Mouse (Mus musculus): ENCODE data around the gene Smad9.
A peak's percentile ranks its signal among the peaks of the same experiment; 100 is the strongest.
"Not testable (repeated sequence)": the region's sequence is repeated elsewhere in the genome, so short reads cannot be mapped to it uniquely, and the experiment has no call there.

Gene Smad9

GRCm38 (mm10) chr3:54757446-54757845 is 2.1 kb downstream of the Smad9 start:
- DNase-seq (ENCODE audit: low spot score in 2 of 2), result no peak

- no peak for DNase-seq (ENCODE audit: low spot score in 2 of 2)
Observed at GRCm38 (mm10) chr3:54759211-54759610, 3.8 kb downstream of the Smad9 start.

GRCm38 (mm10) chr3:54760321-54761115 is 5.1 kb downstream of the Smad9 start:
- no peak for DNase-seq (ENCODE audit: low spot score in 2 of 2)

- no peak for DNase-seq (ENCODE audit: low spot score in 2 of 2)
Observed at GRCm38 (mm10) chr3:54761258-54761657, 5.9 kb downstream of the Smad9 start.

GRCm38 (mm10) chr3:54764418-54764817 is 9.0 kb downstream of the Smad9 start:
- peak; percentile 20 to 36 for DNase-seq (ENCODE audit: low spot score in 2 of 2)

- DNase-seq (ENCODE audit: low spot score in 2 of 2), result not testable (repeated sequence)
Observed at GRCm38 (mm10) chr3:54765521-54765920, 10.1 kb downstream of the Smad9 start.

GRCm38 (mm10) chr3:54766034-54766433 is 10.7 kb downstream of the Smad9 start:
- no peak for DNase-seq (ENCODE audit: low spot score in 2 of 2)

- DNase-seq (ENCODE audit: low spot score in 2 of 2), result no peak
Observed at GRCm38 (mm10) chr3:54766811-54767210, 11.4 kb downstream of the Smad9 start.

GRCm38 (mm10) chr3:54768592-54768991 is 13.2 kb downstream of the Smad9 start:
- no peak for DNase-seq (ENCODE audit: low spot score in 2 of 2)

GRCm38 (mm10) chr3:54769349-54770275 is 14.2 kb downstream of the Smad9 start:
- DNase-seq (ENCODE audit: low spot score in 2 of 2), result no peak

GRCm38 (mm10) chr3:54773613-54774012 is 18.2 kb downstream of the Smad9 start:
- DNase-seq (ENCODE audit: low spot score in 2 of 2), result no peak

GRCm38 (mm10) chr3:54775989-54776631 is 20.7 kb downstream of the Smad9 start:
- DNase-seq (ENCODE audit: low spot score in 2 of 2), result no peak

GRCm38 (mm10) chr3:54790601-54791000 is 35.2 kb downstream of the Smad9 start:
- DNase-seq (ENCODE audit: low spot score in 2 of 2), result no peak

GRCm38 (mm10) chr3:54791822-54792677 is 36.7 kb downstream of the Smad9 start:
- no peak for DNase-seq (ENCODE audit: low spot score in 2 of 2)

- no peak for DNase-seq (ENCODE audit: low spot score in 2 of 2)
Observed at GRCm38 (mm10) chr3:54793762-54794161, 38.4 kb downstream of the Smad9 start.

- DNase-seq (ENCODE audit: low spot score in 2 of 2), result no peak
Observed at GRCm38 (mm10) chr3:54795379-54795778, 40.0 kb downstream of the Smad9 start.

- DNase-seq (ENCODE audit: low spot score in 2 of 2), result no peak
Observed at GRCm38 (mm10) chr3:54795806-54796205, 40.4 kb downstream of the Smad9 start.

- DNase-seq (ENCODE audit: low spot score in 2 of 2), result peak; percentile 44 to 63
Observed at GRCm38 (mm10) chr3:54797211-54797610, 41.8 kb downstream of the Smad9 start.

- no peak for DNase-seq (ENCODE audit: low spot score in 2 of 2)
Observed at GRCm38 (mm10) chr3:54803713-54804112, 48.3 kb downstream of the Smad9 start.

GRCm38 (mm10) chr3:54807061-54807661 is 51.8 kb downstream of the Smad9 start:
- peak; percentile 36 to 58 for DNase-seq (ENCODE audit: low spot score in 2 of 2)
